Mouse (Mus musculus): ENCODE measurements around the gene Gpx4. TPM values are rescaled to one million over a fixed set of nuclear protein-coding genes. Genes with fewer than 3 reads are reported as not detected.

The Gpx4 gene
- polyA plus RNA-seq, 1 experiment from 2014 or later, result 557 TPM

GRCm38 (mm10) chr10:80021320-80021641, 25.7 kb upstream of the Gpx4 start:
- Histone ChIP-seq H3K4me3 (replicated peaks; ENCODE audit: low read length) (no peak overlapping the region), H3K9me3 (ENCODE audit: control insufficient read depth, low read length) (no peaks in the 10 kb centered on the region), H3K36me3 (replicated peaks; ENCODE audit: control insufficient read depth, insufficient read depth) (no peaks in the 10 kb centered on the region), H3K27me3 (ENCODE audit: control insufficient read depth, insufficient read depth, low read length) (peaks cover 23% of the 10 kb centered on the region), H3K9ac (no peak overlapping the region), H3K4me1 (replicated peaks; ENCODE audit: control insufficient read depth, insufficient read depth, low read length) (no peaks in the 10 kb centered on the region), H3K4me2 (replicated peaks) (no peak overlapping the region), H3K27ac (no peak overlapping the region)
- DNase-seq (ENCODE audit: low spot score) (no peak), ATAC-seq (ENCODE audit: low FRiP score) (no peak)
- WGBS, result 92% methylated on average over 13 of the region's 13 CpGs

- no peaks in the 10 kb centered on the region for H3K36me3 ChIP-seq (replicated peaks; ENCODE audit: control insufficient read depth, insufficient read depth)
- H3K4me3 ChIP-seq (replicated peaks; ENCODE audit: low read length), result no peak overlapping the region
- no peak overlapping the region for H3K4me2 ChIP-seq (replicated peaks)
- no peaks in the 10 kb centered on the region for H3K9me3 ChIP-seq (ENCODE audit: control insufficient read depth, low read length)
- no peaks in the 10 kb centered on the region for H3K4me1 ChIP-seq (replicated peaks; ENCODE audit: control insufficient read depth, insufficient read depth, low read length)
- WGBS, result 95% methylated on average over 12 of the region's 12 CpGs
- no peak for DNase-seq (ENCODE audit: low spot score)
- no peak overlapping the region for H3K9ac ChIP-seq
- peaks cover 22% of the 10 kb centered on the region for H3K27me3 ChIP-seq (ENCODE audit: control insufficient read depth, insufficient read depth, low read length)
- no peak for ATAC-seq (ENCODE audit: low FRiP score)
- H3K27ac ChIP-seq, result no peak overlapping the region
Observed at GRCm38 (mm10) chr10:80022164-80022563, 24.8 kb upstream of the Gpx4 start.

GRCm38 (mm10) chr10:80022806-80023205, 24.2 kb upstream of the Gpx4 start:
- Histone ChIP-seq H3K4me2 (replicated peaks) (no peak overlapping the region), H3K9ac (no peak overlapping the region), H3K4me1 (replicated peaks; ENCODE audit: control insufficient read depth, insufficient read depth, low read length) (no peaks in the 10 kb centered on the region), H3K9me3 (ENCODE audit: control insufficient read depth, low read length) (no peaks in the 10 kb centered on the region), H3K36me3 (replicated peaks; ENCODE audit: control insufficient read depth, insufficient read depth) (no peaks in the 10 kb centered on the region), H3K27ac (no peak overlapping the region), H3K4me3 (replicated peaks; ENCODE audit: low read length) (no peak overlapping the region), H3K27me3 (ENCODE audit: control insufficient read depth, insufficient read depth, low read length) (peaks cover 22% of the 10 kb centered on the region)
- DNase-seq (ENCODE audit: low spot score) (no peak), ATAC-seq (ENCODE audit: low FRiP score) (no peak)
- WGBS, result 90% methylated on average over 8 of the region's 8 CpGs

GRCm38 (mm10) chr10:80023758-80024157, 23.2 kb upstream of the Gpx4 start:
- no peak for ATAC-seq (ENCODE audit: low FRiP score)

GRCm38 (mm10) chr10:80024229-80025043, 22.5 kb upstream of the Gpx4 start:
- no peak overlapping the region for H3K4me3 ChIP-seq (replicated peaks; ENCODE audit: low read length)
- no peaks in the 10 kb centered on the region for H3K36me3 ChIP-seq (replicated peaks; ENCODE audit: control insufficient read depth, insufficient read depth)
- no peak for DNase-seq (ENCODE audit: low spot score)

More at GRCm38 (mm10) chr10:80023758-80024157, 23.2 kb upstream of the Gpx4 start:
- Histone ChIP-seq H3K9ac (no peak overlapping the region), H3K4me1 (replicated peaks; ENCODE audit: control insufficient read depth, insufficient read depth, low read length) (no peaks in the 10 kb centered on the region), H3K4me3 (replicated peaks; ENCODE audit: low read length) (no peak overlapping the region), H3K9me3 (ENCODE audit: control insufficient read depth, low read length) (no peaks in the 10 kb centered on the region), H3K4me2 (replicated peaks) (no peak overlapping the region), H3K36me3 (replicated peaks; ENCODE audit: control insufficient read depth, insufficient read depth) (no peaks in the 10 kb centered on the region), H3K27me3 (ENCODE audit: control insufficient read depth, insufficient read depth, low read length) (peaks cover 18% of the 10 kb centered on the region), H3K27ac (no peak overlapping the region)
- WGBS, result 84% methylated on average over 5 of the region's 5 CpGs
- no peak for DNase-seq (ENCODE audit: low spot score)

GRCm38 (mm10) chr10:80025044-80025347, 22.0 kb upstream of the Gpx4 start:
- H3K9me3 ChIP-seq (ENCODE audit: control insufficient read depth, low read length), result no peaks in the 10 kb centered on the region
- ATAC-seq (ENCODE audit: low FRiP score), result no peak
- no peaks in the 10 kb centered on the region for H3K36me3 ChIP-seq (replicated peaks; ENCODE audit: control insufficient read depth, insufficient read depth)
- H3K27ac ChIP-seq, result no peak overlapping the region
- no peak overlapping the region for H3K4me2 ChIP-seq (replicated peaks)
- DNase-seq (ENCODE audit: low spot score), result no peak
- H3K4me3 ChIP-seq (replicated peaks; ENCODE audit: low read length), result no peak overlapping the region
- H3K27me3 ChIP-seq (ENCODE audit: control insufficient read depth, insufficient read depth, low read length), result peaks cover 7% of the 10 kb centered on the region
- WGBS, result 61% methylated on average over 4 of the region's 4 CpGs
- H3K4me1 ChIP-seq (replicated peaks; ENCODE audit: control insufficient read depth, insufficient read depth, low read length), result no peaks in the 10 kb centered on the region
- no peak overlapping the region for H3K9ac ChIP-seq

More at GRCm38 (mm10) chr10:80024229-80025043, 22.5 kb upstream of the Gpx4 start:
- 80% methylated on average over 15 of the region's 15 CpGs for WGBS
- Histone ChIP-seq H3K27ac (no peak overlapping the region), H3K9ac (no peak overlapping the region), H3K27me3 (ENCODE audit: control insufficient read depth, insufficient read depth, low read length) (peaks cover 12% of the 10 kb centered on the region), H3K4me2 (replicated peaks) (no peak overlapping the region), H3K9me3 (ENCODE audit: control insufficient read depth, low read length) (no peaks in the 10 kb centered on the region), H3K4me1 (replicated peaks; ENCODE audit: control insufficient read depth, insufficient read depth, low read length) (no peaks in the 10 kb centered on the region)
- ATAC-seq (ENCODE audit: low FRiP score), result no peak

- WGBS, result 77% methylated on average over 10 of the region's 10 CpGs
- Histone ChIP-seq H3K9me3 (ENCODE audit: control insufficient read depth, low read length) (no peaks in the 10 kb centered on the region), H3K36me3 (replicated peaks; ENCODE audit: control insufficient read depth, insufficient read depth) (no peaks in the 10 kb centered on the region), H3K4me3 (replicated peaks; ENCODE audit: low read length) (no peak overlapping the region), H3K9ac (no peak overlapping the region), H3K27me3 (ENCODE audit: control insufficient read depth, insufficient read depth, low read length) (peaks cover 2% of the 10 kb centered on the region; the same call in 1 of the 2 replicates), H3K27ac (no peak overlapping the region), H3K4me1 (replicated peaks; ENCODE audit: control insufficient read depth, insufficient read depth, low read length) (no peaks in the 10 kb centered on the region), H3K4me2 (replicated peaks) (no peak overlapping the region)
- no peak for DNase-seq (ENCODE audit: low spot score)
- ATAC-seq (ENCODE audit: low FRiP score), result no peak
Observed at GRCm38 (mm10) chr10:80025463-80025862, 21.5 kb upstream of the Gpx4 start.

- H3K27ac ChIP-seq, result no peak overlapping the region
- WGBS, result 67% methylated on average over 12 of the region's 12 CpGs
- ATAC-seq (ENCODE audit: low FRiP score) (no peak), DNase-seq (ENCODE audit: low spot score) (no peak)
- no peak overlapping the region for H3K4me2 ChIP-seq (replicated peaks)
- no peak overlapping the region for H3K9ac ChIP-seq
- H3K27me3 ChIP-seq (ENCODE audit: control insufficient read depth, insufficient read depth, low read length), result no peaks in the 10 kb centered on the region
- no peak overlapping the region for H3K4me3 ChIP-seq (replicated peaks; ENCODE audit: low read length)
- no peaks in the 10 kb centered on the region for H3K9me3 ChIP-seq (ENCODE audit: control insufficient read depth, low read length)
- H3K4me1 ChIP-seq (replicated peaks; ENCODE audit: control insufficient read depth, insufficient read depth, low read length), result no peaks in the 10 kb centered on the region
- H3K36me3 ChIP-seq (replicated peaks; ENCODE audit: control insufficient read depth, insufficient read depth), result no peaks in the 10 kb centered on the region
Observed at GRCm38 (mm10) chr10:80025889-80026288, 21.1 kb upstream of the Gpx4 start.

- no peaks in the 10 kb centered on the region for H3K9me3 ChIP-seq (ENCODE audit: control insufficient read depth, low read length)
- no peak overlapping the region for H3K9ac ChIP-seq
- no peaks in the 10 kb centered on the region for H3K36me3 ChIP-seq (replicated peaks; ENCODE audit: control insufficient read depth, insufficient read depth)
- ATAC-seq (ENCODE audit: low FRiP score), result no peak
- H3K4me1 ChIP-seq (replicated peaks; ENCODE audit: control insufficient read depth, insufficient read depth, low read length), result no peaks in the 10 kb centered on the region
- WGBS, result 71% methylated on average over 20 of the region's 20 CpGs
- no peak overlapping the region for H3K27ac ChIP-seq
- H3K4me3 ChIP-seq (replicated peaks; ENCODE audit: low read length), result no peak overlapping the region
- no peaks in the 10 kb centered on the region for H3K27me3 ChIP-seq (ENCODE audit: control insufficient read depth, insufficient read depth, low read length)
- no peak for DNase-seq (ENCODE audit: low spot score)
- no peak overlapping the region for H3K4me2 ChIP-seq (replicated peaks)
Observed at GRCm38 (mm10) chr10:80027681-80028520, 19.1 kb upstream of the Gpx4 start.

Data from hindbrain, embryonic 14.5 days (tissue).